Mouse (Mus musculus): ENCODE results near the gene Magoh.
A peak's percentile ranks its signal among the peaks of the same experiment; 100 is the strongest.

The Magoh gene

GRCm38 (mm10) chr4:107879254-107880050 lies at the start of gene Magoh:
TSS of gene Magoh (plus strand) at chr4:107879755.
- peak; percentile 91 to 97 for DNase-seq (ENCODE audit: low spot score in 2 of 2)

DNA sequence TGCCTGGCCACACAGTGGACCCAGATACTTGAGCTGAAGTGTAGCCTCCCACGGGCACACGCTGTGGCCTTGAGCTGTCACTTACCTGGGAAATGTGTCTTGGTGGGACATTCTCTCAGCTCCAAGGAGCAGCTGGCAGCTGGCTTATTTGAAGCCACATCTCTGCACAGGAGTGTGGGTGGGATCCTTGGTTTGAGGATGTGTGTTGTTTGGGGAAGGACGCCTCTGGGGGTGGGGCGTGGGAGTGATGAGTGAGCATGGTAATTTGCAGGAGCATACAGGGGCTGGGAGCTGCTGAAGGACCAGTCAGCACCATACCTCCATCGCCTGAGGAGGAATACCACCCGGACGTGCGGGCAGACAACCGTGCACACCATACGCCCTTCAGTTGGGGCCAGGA lies 49.4 kb upstream of the Magoh start:
- no peak for DNase-seq (ENCODE audit: low spot score in 2 of 2)

- DNase-seq (ENCODE audit: low spot score in 2 of 2) = no peak
Observed at GRCm38 (mm10) chr4:107830821-107831221, 48.7 kb upstream of the Magoh start.

DNA sequence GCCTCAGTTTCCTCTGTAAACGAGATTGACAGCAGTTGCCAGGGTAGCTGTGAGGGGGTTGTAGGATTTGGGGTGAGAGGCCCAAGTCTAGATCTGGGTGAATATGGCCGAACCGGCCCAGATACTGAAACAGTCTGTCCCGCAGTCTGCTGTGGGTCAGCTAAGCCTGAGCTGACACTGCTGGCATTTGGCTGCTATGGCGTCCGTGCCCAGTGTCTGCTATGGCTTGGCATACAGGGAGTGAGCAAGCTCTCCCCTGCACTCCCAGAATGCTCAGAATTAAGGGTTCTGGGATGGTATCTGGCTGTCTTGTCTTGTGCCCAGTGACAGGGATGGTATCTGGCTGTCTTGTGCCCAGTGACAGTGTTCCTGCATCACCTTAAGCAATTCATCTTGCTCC lies 47.9 kb upstream of the Magoh start:
- DNase-seq (ENCODE audit: low spot score in 2 of 2) = no peak

DNA sequence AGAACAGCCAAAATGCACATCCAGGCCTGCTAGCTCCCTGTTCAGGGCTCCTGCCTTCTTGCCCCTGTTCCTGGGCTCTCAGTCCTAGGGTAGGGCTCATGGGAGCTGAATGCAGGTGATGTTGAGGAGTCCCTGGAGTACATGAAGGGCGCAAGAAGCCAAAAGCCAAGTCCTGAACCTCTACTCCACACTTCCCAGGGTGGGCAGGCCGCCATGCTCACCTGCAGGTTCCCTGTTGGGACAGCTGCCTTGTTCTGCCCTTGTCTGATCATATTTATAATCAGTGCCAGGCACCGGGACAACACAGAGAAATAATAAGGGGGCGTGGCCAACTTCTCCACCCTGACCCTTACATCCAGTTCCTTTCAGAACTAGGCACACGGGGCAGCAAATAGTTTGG lies 46.0 kb upstream of the Magoh start:
- DNase-seq (ENCODE audit: low spot score in 2 of 2) = no peak

DNA sequence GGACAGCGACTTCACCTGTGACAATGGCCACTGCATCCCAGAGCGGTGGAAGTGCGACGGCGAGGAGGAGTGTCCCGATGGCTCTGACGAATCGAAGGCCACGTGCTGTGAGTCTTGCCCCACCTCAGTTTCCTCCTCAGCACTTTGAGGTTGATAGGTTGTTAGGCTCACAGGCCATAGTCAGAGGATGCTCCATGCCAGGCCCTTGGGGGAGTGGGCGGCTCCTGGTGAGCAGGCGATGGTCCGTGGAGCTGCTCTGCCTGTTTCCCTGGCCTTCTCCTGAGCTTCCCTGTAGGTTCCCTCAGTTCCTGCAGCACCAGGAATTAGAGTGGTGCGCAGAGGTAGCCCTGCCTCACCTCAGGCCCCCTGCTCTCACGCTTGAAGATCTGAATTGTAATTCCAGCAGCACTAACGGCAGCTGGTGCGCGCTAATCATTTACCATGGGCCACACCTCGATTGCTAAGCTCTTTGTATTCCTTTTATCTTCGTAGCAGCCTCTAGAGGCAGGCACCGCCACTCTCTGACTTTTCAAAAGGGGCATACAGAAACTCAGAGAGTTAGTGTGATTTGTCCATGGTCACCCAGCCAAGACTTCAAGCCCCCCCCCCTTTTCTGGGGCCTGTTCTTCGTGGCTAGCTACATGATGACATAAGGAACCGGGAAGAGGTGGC lies 44.8 kb upstream of the Magoh start:
- no peak for DNase-seq (ENCODE audit: low spot score in 2 of 2)

DNA sequence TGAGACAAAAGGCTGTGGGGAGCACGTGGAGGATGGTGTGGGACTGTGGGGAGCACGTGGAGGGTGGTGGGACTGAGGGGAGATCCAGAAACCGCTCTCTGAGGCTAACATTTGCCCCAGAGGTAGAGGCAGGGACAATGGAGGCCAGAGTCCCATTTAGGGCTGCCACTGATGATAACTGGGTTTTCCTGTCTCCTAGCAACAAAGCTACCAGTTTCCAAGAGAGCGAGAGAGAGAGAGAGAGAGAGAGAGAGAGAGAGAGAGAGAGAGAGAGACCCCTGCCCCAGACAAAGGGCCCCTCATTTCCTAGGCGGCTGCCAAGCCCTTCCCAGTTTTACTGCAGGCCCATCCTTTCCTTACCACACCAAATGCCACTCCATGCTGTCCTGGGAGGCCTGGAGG lies 44.0 kb upstream of the Magoh start:
- DNase-seq (ENCODE audit: low spot score in 2 of 2) = no peak

DNA sequence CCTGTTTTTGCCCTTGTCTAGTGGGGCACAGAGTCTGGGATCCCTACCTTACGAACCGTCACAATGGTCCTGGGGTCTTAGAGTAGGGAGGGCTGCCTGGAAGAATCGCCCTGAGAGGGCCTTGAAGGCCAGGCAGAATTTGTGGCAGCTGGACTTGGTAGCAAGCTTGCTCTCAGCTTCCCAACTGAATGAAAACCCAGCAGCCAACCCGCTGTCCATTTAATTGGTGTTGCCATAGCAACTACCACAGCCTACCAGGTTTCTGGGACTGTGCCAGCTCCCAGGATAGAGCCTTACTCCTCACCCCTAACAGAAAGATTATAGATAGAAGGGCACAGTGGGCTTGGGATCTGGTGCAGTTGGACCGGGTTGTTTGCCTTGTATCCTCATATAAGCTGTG lies 42.8 kb upstream of the Magoh start:
- peak; percentile 75 to 77 for DNase-seq (ENCODE audit: low spot score in 2 of 2)

- DNase-seq (ENCODE audit: low spot score in 2 of 2) = no peak
Observed at GRCm38 (mm10) chr4:107837910-107838309, 41.6 kb upstream of the Magoh start.

DNA sequence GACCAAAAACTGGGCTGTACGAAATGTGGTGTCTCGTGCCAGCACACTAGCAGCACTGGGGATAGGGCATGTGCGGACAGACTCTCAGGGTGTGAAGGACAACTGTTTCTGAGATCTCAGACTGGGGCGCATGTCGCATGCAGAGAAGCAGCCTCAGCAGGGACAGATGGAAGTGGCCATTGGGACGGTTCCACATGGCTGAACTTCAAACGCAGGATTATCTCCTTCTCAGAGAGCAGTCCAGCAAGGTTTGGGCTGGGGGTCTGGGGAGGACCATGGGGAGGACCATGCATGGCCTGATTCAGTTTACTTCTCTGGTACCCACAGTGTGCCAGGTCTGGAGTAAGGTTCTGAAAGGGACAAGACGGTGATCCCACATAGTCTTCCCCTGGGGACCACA lies 35.9 kb upstream of the Magoh start:
- no peak for DNase-seq (ENCODE audit: low spot score in 2 of 2)

DNA sequence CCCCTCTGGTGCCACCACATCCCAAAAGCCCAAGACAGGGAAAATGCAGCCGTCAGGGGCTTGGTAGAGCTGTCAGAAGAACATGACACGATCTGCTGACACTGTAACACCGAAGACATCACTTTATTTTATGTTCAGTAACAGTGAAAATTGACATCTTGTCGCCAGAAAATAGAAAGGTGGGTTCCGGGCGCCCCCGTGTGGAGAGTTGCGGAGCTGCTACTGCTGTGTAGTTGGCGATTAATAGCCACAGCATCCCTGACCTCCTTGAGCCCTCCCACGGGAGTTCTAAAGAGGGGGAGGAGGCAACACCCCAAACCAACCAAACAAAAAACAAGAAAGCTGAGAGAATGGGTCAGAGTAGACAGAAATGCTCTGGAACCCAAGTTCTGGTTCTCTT lies 34.6 kb upstream of the Magoh start:
- peak in 1 of 2 experiments; percentile 70 for DNase-seq (ENCODE audit: low spot score in 2 of 2)

DNA sequence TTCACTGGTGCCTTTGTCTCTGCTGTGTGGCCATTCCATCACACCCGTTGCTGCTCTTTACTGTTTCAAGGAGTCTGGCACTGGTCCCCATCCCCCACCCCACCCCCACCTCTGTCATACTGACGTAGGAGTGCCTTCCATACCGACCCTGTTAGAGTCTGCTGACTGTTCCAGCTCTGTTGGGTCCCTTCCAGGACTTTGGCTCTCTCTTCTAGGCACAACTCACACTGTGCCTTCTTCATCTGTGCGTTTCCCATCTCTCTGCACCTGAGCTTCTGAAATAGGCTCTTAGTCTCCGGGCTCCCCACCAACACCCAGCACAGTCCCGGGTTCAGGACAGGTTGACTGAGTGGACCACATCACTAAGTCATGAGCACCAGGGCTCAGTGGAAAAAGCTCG lies 32.8 kb upstream of the Magoh start:
- no peak for DNase-seq (ENCODE audit: low spot score in 2 of 2)

DNA sequence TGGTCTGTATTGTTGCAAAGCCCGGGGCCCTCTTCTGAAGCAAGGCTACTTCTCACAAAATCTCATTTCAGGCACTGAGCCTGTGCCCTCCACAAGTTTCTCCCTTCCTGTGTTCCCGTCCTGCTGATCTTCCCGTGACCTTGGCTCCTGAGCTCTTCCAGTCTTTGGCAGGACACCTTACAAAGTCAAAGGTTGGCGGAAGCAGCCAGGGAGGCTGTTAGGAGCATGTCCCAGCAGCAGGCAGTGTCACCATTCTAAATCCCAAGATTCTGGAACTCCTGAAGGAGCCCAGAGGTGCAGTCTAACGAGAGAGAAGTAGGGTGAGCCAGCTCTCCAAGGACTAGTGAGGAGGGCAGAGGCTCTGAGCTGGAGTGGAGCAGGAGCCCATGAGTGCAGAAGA lies 31.0 kb upstream of the Magoh start:
- no peak for DNase-seq (ENCODE audit: low spot score in 2 of 2)

- DNase-seq (ENCODE audit: low spot score in 2 of 2) = no peak
Observed at GRCm38 (mm10) chr4:107849621-107850020, 29.9 kb upstream of the Magoh start.

DNA sequence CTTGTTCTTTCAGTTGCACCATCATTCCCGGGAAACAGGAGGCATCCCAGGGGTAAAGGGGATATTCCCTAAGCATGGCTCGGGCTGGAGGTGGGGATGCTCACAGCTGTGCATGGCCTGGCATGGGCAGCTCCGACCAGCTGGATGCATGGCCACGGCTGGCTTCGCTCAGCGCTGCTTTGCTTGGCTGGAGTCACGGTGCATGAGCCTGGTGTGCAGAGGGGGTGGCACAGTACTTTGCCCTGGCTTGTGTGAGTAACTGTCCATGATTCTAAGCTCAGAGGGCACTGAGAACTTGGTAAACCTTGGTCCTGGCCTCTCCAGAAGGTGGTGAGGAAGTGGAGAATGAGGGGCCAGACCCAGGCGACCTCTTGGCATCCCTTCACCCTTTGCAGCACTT lies 29.5 kb upstream of the Magoh start:
- DNase-seq (ENCODE audit: low spot score in 2 of 2) = no peak

DNA sequence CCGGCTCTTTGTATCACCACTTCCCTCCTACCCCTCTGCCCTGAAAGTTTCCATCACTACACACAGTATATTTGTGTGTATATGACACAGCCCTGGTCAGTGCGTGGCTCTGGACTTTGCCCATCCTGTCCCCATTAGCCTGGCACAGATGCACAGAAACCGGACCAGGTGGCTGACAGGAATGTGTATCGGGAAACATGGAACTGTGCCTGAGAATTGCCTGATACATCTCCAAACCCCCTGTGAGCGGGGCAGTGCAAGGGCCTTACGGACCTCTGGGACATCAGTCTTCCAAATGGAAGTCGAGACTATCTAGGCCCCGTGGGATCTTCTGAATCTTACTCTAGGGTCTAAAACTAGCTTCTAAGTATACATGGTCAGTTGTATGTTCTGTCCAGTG lies 26.2 kb upstream of the Magoh start:
- no peak for DNase-seq (ENCODE audit: low spot score in 2 of 2)

- DNase-seq (ENCODE audit: low spot score in 2 of 2) = no peak
Observed at GRCm38 (mm10) chr4:107853836-107854235, 25.7 kb upstream of the Magoh start.

- no peak for DNase-seq (ENCODE audit: low spot score in 2 of 2)
Observed at GRCm38 (mm10) chr4:107856958-107857686, 22.4 kb upstream of the Magoh start.

- DNase-seq (ENCODE audit: low spot score in 2 of 2) = no peak
Observed at GRCm38 (mm10) chr4:107858995-107859394, 20.6 kb upstream of the Magoh start.

- no peak for DNase-seq (ENCODE audit: low spot score in 2 of 2)
Observed at GRCm38 (mm10) chr4:107864866-107865265, 14.7 kb upstream of the Magoh start.

DNA sequence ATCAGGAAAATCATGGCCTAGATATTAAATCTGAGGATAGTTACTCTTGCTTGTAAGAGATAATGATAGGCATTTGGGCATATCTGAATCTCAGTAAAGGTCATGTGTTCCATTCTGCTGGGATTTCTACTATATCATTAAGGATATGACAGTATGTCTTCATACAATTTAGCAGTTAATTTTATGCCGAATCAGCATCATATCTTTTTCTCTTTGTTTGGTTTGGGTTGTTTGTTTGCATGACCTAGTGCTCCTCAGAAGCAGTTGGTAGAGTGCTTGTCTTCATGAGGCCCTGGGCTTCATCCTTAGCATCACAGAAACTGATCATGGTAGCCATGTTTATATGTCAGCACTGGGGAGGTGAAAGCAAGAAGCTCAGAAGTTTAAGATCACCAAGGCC lies 2.1 kb downstream of the Magoh start:
- DNase-seq (ENCODE audit: low spot score in 2 of 2) = no peak

GRCm38 (mm10) chr4:107886371-107886770 lies 6.8 kb downstream of the Magoh start:
- DNase-seq (ENCODE audit: low spot score in 2 of 2) = no peak

- DNase-seq (ENCODE audit: low spot score in 2 of 2) = no peak
Observed at GRCm38 (mm10) chr4:107889385-107889730, 9.8 kb downstream of the Magoh start.
